Mouse (Mus musculus) E14TG2a.4 (cell line): ENCODE results near the gene Gjc2.
A peak's percentile ranks its signal among the peaks of the same experiment; 100 is the strongest.

Experiments
- H3K27me3 ChIP-seq: 2 replicates; pipeline ENCODE4 v1.6.1; 2014; ENCODE audit warnings: low read length, control low read depth; ENCODE audit not compliant: insufficient read depth
- H3K36me3 ChIP-seq: 2 replicates; pipeline ENCODE4 v1.6.1; 2014; ENCODE audit warnings: low read length, control low read depth; ENCODE audit not compliant: insufficient read depth
- H3K4me1 ChIP-seq: replicated peaks from 2 replicates; pipeline ENCODE4 v1.6.1; 2014; ENCODE audit warnings: low read depth, low read length, control low read depth
- H3K4me3 ChIP-seq: replicated peaks from 2 replicates; pipeline ENCODE4 v1.5.1; 2014; ENCODE audit warnings: mild to moderate bottlenecking, low read length
- H3K9me3 ChIP-seq: 2 replicates; pipeline ENCODE4 v1.6.1; 2014; ENCODE audit warnings: low read length, control low read depth
- CTCF ChIP-seq: conservative IDR thresholded peaks from 2 replicates; pipeline ENCODE4 v1.5.1; 2014; ENCODE audit warnings: low read length
- NANOG ChIP-seq: IDR thresholded peaks from 2 replicates; pipeline ENCODE4 v1.6.1; 2014; ENCODE audit warnings: borderline replicate concordance, low read length, mixed read lengths
- POU5F1 ChIP-seq: IDR thresholded peaks from 2 replicates; pipeline ENCODE4 v1.6.1; 2014; ENCODE audit warnings: low read length, borderline replicate concordance

Gene Gjc2

GRCm38 (mm10) chr11:59155900-59156299, 27.1 kb downstream of the Gjc2 start:
- H3K4me3 ChIP-seq, result no peak overlapping the region
- TF ChIP-seq NANOG (no peak), POU5F1 (no peak), CTCF (no peak)

GRCm38 (mm10) chr11:59154220-59154619, 28.8 kb downstream of the Gjc2 start:
- no peaks in the 10 kb centered on the region for H3K9me3 ChIP-seq
- H3K36me3 ChIP-seq, result peaks cover 12% of the 10 kb centered on the region
- no peak overlapping the region for H3K4me3 ChIP-seq
- TF ChIP-seq POU5F1 (no peak), NANOG (no peak), CTCF (no peak)
- peaks cover 23% of the 10 kb centered on the region for H3K4me1 ChIP-seq
- no peaks in the 10 kb centered on the region for H3K27me3 ChIP-seq

More at GRCm38 (mm10) chr11:59155900-59156299, 27.1 kb downstream of the Gjc2 start:
- Histone ChIP-seq H3K4me1 (peaks cover 28% of the 10 kb centered on the region), H3K27me3 (no peaks in the 10 kb centered on the region), H3K9me3 (no peaks in the 10 kb centered on the region), H3K36me3 (peaks cover 12% of the 10 kb centered on the region)

GRCm38 (mm10) chr11:59151729-59152128, 31.3 kb downstream of the Gjc2 start:
- TF ChIP-seq CTCF, result peak; percentile 72
- TF ChIP-seq POU5F1, result no peak
- H3K36me3 ChIP-seq, result no peaks in the 10 kb centered on the region

GRCm38 (mm10) chr11:59149302-59149701, 33.7 kb downstream of the Gjc2 start:
- Histone ChIP-seq H3K9me3 (no peaks in the 10 kb centered on the region), H3K4me3 (no peak overlapping the region), H3K4me1 (0 out of 2 replicates have a peak, but pooled peaks cover 3% of the 10 kb centered on the region), H3K36me3 (no peaks in the 10 kb centered on the region), H3K27me3 (no peaks in the 10 kb centered on the region)
- TF ChIP-seq NANOG, result no peak
- TF ChIP-seq CTCF, result no peak
- no peak for TF ChIP-seq POU5F1

More at GRCm38 (mm10) chr11:59151729-59152128, 31.3 kb downstream of the Gjc2 start:
- Histone ChIP-seq H3K27me3 (no peaks in the 10 kb centered on the region), H3K9me3 (no peaks in the 10 kb centered on the region), H3K4me3 (no peak overlapping the region), H3K4me1 (peaks cover 9% of the 10 kb centered on the region)

- H3K27me3 ChIP-seq, result peaks cover 31% of the 10 kb centered on the region
- TF ChIP-seq CTCF (no peak), NANOG (no peak), POU5F1 (no peak)
- H3K36me3 ChIP-seq, result no peaks in the 10 kb centered on the region
- H3K9me3 ChIP-seq, result no peaks in the 10 kb centered on the region
- peaks cover 7% of the 10 kb centered on the region for H3K4me1 ChIP-seq
- H3K4me3 ChIP-seq, result no peak overlapping the region
Observed at GRCm38 (mm10) chr11:59142962-59143361, 40.1 kb downstream of the Gjc2 start.

- TF ChIP-seq CTCF (no peak), POU5F1 (no peak), NANOG (no peak)
- Histone ChIP-seq H3K4me3 (no peak overlapping the region), H3K4me1 (peaks cover 7% of the 10 kb centered on the region), H3K36me3 (no peaks in the 10 kb centered on the region), H3K27me3 (peaks cover 40% of the 10 kb centered on the region), H3K9me3 (no peaks in the 10 kb centered on the region)
Observed at GRCm38 (mm10) chr11:59141772-59142370, 41.1 kb downstream of the Gjc2 start.

GRCm38 (mm10) chr11:59138537-59139486, 44.2 kb downstream of the Gjc2 start:
- Histone ChIP-seq H3K4me3 (no peak overlapping the region), H3K9me3 (no peaks in the 10 kb centered on the region), H3K27me3 (peaks cover 71% of the 10 kb centered on the region), H3K4me1 (peaks cover 27% of the 10 kb centered on the region), H3K36me3 (no peaks in the 10 kb centered on the region)
- TF ChIP-seq POU5F1, result no peak
- TF ChIP-seq NANOG, result no peak
- TF ChIP-seq CTCF, result no peak

GRCm38 (mm10) chr11:59136994-59137706, 45.9 kb downstream of the Gjc2 start:
- Histone ChIP-seq H3K27me3 (peaks cover 88% of the 10 kb centered on the region), H3K9me3 (no peaks in the 10 kb centered on the region), H3K36me3 (no peaks in the 10 kb centered on the region), H3K4me1 (peaks cover 26% of the 10 kb centered on the region), H3K4me3 (no peak overlapping the region)
- TF ChIP-seq CTCF (no peak), POU5F1 (no peak)
